Mouse (Mus musculus): ENCODE data around the gene Hip1r. TPM values are rescaled to one million over a fixed set of nuclear protein-coding genes. Genes with fewer than 3 reads are reported as not detected.

Hip1r gene
- total and polyA plus RNA-seq, 3 experiments: 16.6 to 31.6 TPM; not detected in 1

DNA sequence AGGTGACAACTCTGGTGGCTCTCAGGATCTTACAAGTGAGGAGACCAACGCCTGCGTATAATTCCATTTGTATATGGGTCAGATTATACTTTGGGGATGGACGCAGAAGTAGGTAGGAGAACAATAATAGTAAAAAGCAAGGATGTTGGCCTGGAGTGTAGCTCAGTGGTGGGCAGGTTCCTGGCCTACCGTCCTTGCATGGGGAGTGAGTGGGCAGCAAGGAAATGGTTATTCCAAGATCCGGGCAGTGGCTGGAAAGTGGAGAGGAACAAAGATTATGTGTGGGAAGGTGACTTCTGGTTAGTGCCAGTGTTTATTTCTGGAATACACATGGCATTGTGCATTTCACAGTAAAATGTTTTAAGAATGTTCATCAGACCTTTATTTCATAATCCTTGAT, 37.5 kb upstream of the Hip1r start:
- TF ChIP-seq MAZ (IDR thresholded peaks at IDR 0.05; ENCODE audit: low read depth, low read length) (no peak), ZNF384 (IDR thresholded peaks at IDR 0.05; ENCODE audit: low read depth, low read length) (no peak), POLR2A (IDR thresholded peaks at IDR 0.05; ENCODE audit: control insufficient read depth in 1 of 2, insufficient read depth in 1 of 2, low read depth in 1 of 2, low read length in 2 of 2, poor library complexity in 1 of 2) (no peak), TBP (IDR thresholded peaks at IDR 0.05; ENCODE audit: low read depth, low read length) (no peak), MXI1 (IDR thresholded peaks at IDR 0.05; ENCODE audit: low read depth, low read length) (no peak), NELFE (IDR thresholded peaks at IDR 0.05; ENCODE audit: low read depth, low read length) (no peak), MAX (IDR thresholded peaks at IDR 0.05; ENCODE audit: low read length) (no peak), RAD21 (IDR thresholded peaks at IDR 0.05; ENCODE audit: low read depth, low read length) (no peak), ELF1 (IDR thresholded peaks at IDR 0.05; ENCODE audit: low read depth, low read length) (no peak), E2F4 (IDR thresholded peaks at IDR 0.05; ENCODE audit: borderline replicate concordance, low read depth, low read length) (no peak), ZKSCAN1 (IDR thresholded peaks at IDR 0.05; ENCODE audit: low read depth, low read length) (no peak)
- Histone ChIP-seq H3K9ac (ENCODE audit: control insufficient read depth, low read depth, low read length, poor library complexity, severe bottlenecking) (no peak overlapping the region), H3K36me3 (ENCODE audit: control insufficient read depth in 1 of 2, insufficient read depth in 2 of 2, low read length in 2 of 2) (peaks cover 0 to 12% of the 10 kb centered on the region in 2 experiments; a peak in 2 of 4 replicates), H3K79me2 (ENCODE audit: control insufficient read depth, insufficient read depth, low read length, poor library complexity) (peaks cover 13% of the 10 kb centered on the region), H3K27me3 (ENCODE audit: control insufficient read depth in 1 of 2, insufficient read depth in 2 of 2, low read length in 2 of 2) (no peaks in the 10 kb centered on the region), H3K27ac (ENCODE audit: control insufficient read depth, low read depth, low read length) (no peak overlapping the region), H3K4me3 (ENCODE audit: control insufficient read depth in 1 of 2, insufficient read depth in 1 of 2, low read depth in 2 of 2, low read length in 2 of 2) (no peak overlapping the region), H3K4me1 (ENCODE audit: control insufficient read depth in 1 of 2, insufficient read depth in 2 of 2, low read length in 2 of 2) (peaks cover 0 to 14% of the 10 kb centered on the region in 2 experiments; a peak in 2 of 4 replicates), H3K9me3 (replicated peaks; ENCODE audit: insufficient read depth, low read length) (no peaks in the 10 kb centered on the region)
- DNase-seq (ENCODE audit: low read depth, low spot score): no peak

DNA sequence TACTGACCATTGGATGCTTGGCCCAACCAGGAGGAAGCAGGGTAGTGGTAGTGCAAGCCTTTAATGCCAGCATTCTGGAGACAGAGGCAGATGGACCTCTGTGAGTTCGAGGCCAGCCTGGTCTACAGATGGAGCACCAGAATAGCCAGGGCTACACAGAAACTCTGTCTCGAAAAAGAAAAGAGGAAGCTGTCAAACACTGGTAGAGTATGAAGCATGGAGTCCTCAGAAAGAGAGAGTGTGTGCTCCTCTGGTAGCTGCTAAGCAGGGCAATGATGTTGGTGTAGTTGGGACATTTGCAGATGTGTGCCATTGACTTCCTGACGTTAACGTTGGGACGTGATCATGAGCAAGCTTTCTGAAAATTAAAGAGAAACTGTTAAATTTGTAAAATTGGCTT, 34.9 kb upstream of the Hip1r start:
- no peaks in the 10 kb centered on the region for H3K27me3 ChIP-seq (ENCODE audit: control insufficient read depth in 1 of 2, insufficient read depth in 2 of 2, low read length in 2 of 2)
- H3K9me3 ChIP-seq (replicated peaks; ENCODE audit: insufficient read depth, low read length): no peaks in the 10 kb centered on the region
- DNase-seq (ENCODE audit: low read depth, low spot score): no peak
- peaks cover 11% of the 10 kb centered on the region for H3K79me2 ChIP-seq (ENCODE audit: control insufficient read depth, insufficient read depth, low read length, poor library complexity)
- H3K36me3 ChIP-seq (ENCODE audit: control insufficient read depth in 1 of 2, insufficient read depth in 2 of 2, low read length in 2 of 2): peaks cover 0 to 7% of the 10 kb centered on the region in 2 experiments; a peak in 1 of 4 replicates
- H3K27ac ChIP-seq (ENCODE audit: control insufficient read depth, low read depth, low read length): no peak overlapping the region
- TF ChIP-seq MYC (IDR thresholded peaks at IDR 0.05; ENCODE audit: low read depth, low read length) (no peak), MXI1 (IDR thresholded peaks at IDR 0.05; ENCODE audit: low read depth, low read length) (no peak), RCOR1 (IDR thresholded peaks at IDR 0.05; ENCODE audit: low read depth, low read length) (no peak), E2F4 (IDR thresholded peaks at IDR 0.05; ENCODE audit: borderline replicate concordance, low read depth, low read length) (no peak), UBTF (IDR thresholded peaks at IDR 0.05; ENCODE audit: borderline replicate concordance, insufficient read depth, low read depth, low read length) (no peak), ELF1 (IDR thresholded peaks at IDR 0.05; ENCODE audit: low read depth, low read length) (no peak), MEF2A (IDR thresholded peaks at IDR 0.05; ENCODE audit: extremely low read depth, insufficient replicate concordance, low read depth, low read length, poor library complexity, severe bottlenecking) (no peak), RAD21 (IDR thresholded peaks at IDR 0.05; ENCODE audit: low read depth, low read length) (no peak), NELFE (IDR thresholded peaks at IDR 0.05; ENCODE audit: low read depth, low read length) (no peak), HCFC1 (IDR thresholded peaks at IDR 0.05; ENCODE audit: low read depth, low read length) (no peak), POLR2AphosphoS5 (IDR thresholded peaks at IDR 0.05; ENCODE audit: borderline replicate concordance, low read depth, low read length) (no peak), EP300 (IDR thresholded peaks at IDR 0.05; ENCODE audit: low read depth in 1 of 2, low read length in 2 of 2) (no peak), CHD2 (IDR thresholded peaks at IDR 0.05; ENCODE audit: low read length) (no peak), ZNF384 (IDR thresholded peaks at IDR 0.05; ENCODE audit: low read depth, low read length) (no peak), MYB (IDR thresholded peaks at IDR 0.05; ENCODE audit: low read depth, low read length) (no peak), TBP (IDR thresholded peaks at IDR 0.05; ENCODE audit: low read depth, low read length) (no peak)
- no peak overlapping the region for H3K9ac ChIP-seq (ENCODE audit: control insufficient read depth, low read depth, low read length, poor library complexity, severe bottlenecking)
- no peak overlapping the region for H3K4me3 ChIP-seq (ENCODE audit: control insufficient read depth in 1 of 2, insufficient read depth in 1 of 2, low read depth in 2 of 2, low read length in 2 of 2)
- H3K4me1 ChIP-seq (ENCODE audit: control insufficient read depth in 1 of 2, insufficient read depth in 2 of 2, low read length in 2 of 2): peaks cover 0 to 10% of the 10 kb centered on the region in 2 experiments; a peak in 2 of 4 replicates

Data from MEL (cell line).